Mouse (Mus musculus): ENCODE measurements around the gene Pnmt. TPM values are rescaled to one million over a fixed set of nuclear protein-coding genes. Genes with fewer than 3 reads are reported as not detected.

The Pnmt gene
- not detected in 2 replicates for polyA plus RNA-seq (2014; fragmentation: Nextera tagmentation; extraction: Ambion mirVana)

GRCm38 (mm10) chr11:98385638-98386585 is at the start of gene Pnmt:
Gene Pnmt (plus strand): TSS chr11:98386450.
- no peak for ATAC-seq (ENCODE audit: insufficient number of reproducible peaks, insufficient read depth, low FRiP score, low read depth)
- WGBS, result 48% methylated on average over 25 of the region's 25 CpGs

GRCm38 (mm10) chr11:98338507-98338961 is 47.7 kb upstream of the Pnmt start:
- Histone ChIP-seq H3K9ac (replicated peaks; ENCODE audit: low read depth, low read length) (0 out of 2 replicates have a peak overlapping the region, but pooled peaks have one; percentile 6), H3K36me3 (ENCODE audit: control insufficient read depth, insufficient read depth, low read length) (no peaks in the 10 kb centered on the region), H3K4me3 (ENCODE audit: low read depth, low read length) (peak overlapping the region; percentile 47), H3K4me1 (ENCODE audit: control insufficient read depth, insufficient read depth, low read length) (peaks cover 10% of the 10 kb centered on the region), H3K4me2 (replicated peaks; ENCODE audit: low read depth, low read length) (peak overlapping the region; percentile 98), H3K27ac (ENCODE audit: low read length) (no peak overlapping the region), H3K27me3 (ENCODE audit: control insufficient read depth, insufficient read depth, low read length) (peaks cover 74% of the 10 kb centered on the region), H3K9me3 (ENCODE audit: control insufficient read depth, low read depth, low read length) (no peaks in the 10 kb centered on the region)
- ATAC-seq (ENCODE audit: insufficient number of reproducible peaks, insufficient read depth, low FRiP score, low read depth), result no peak
- under 1% methylated on average over 55 of the region's 57 CpGs for WGBS

More at GRCm38 (mm10) chr11:98385638-98386585, at the start of gene Pnmt:
- H3K4me1 ChIP-seq (ENCODE audit: control insufficient read depth, insufficient read depth, low read length), result no peaks in the 10 kb centered on the region
- no peak within 1 kb of the TSS for H3K9ac ChIP-seq (replicated peaks; ENCODE audit: low read depth, low read length)
- H3K9me3 ChIP-seq (ENCODE audit: control insufficient read depth, low read depth, low read length), result no peaks in the 10 kb centered on the region
- no peak within 1 kb of the TSS for H3K27ac ChIP-seq (ENCODE audit: low read length)
- H3K36me3 ChIP-seq (ENCODE audit: control insufficient read depth, insufficient read depth, low read length), result peaks cover under 1% of the 10 kb centered on the region; the same call in 1 of the 2 replicates
- H3K27me3 ChIP-seq (ENCODE audit: control insufficient read depth, insufficient read depth, low read length), result peaks cover 9% of the 10 kb centered on the region; the same call in 1 of the 2 replicates
- no peak within 1 kb of the TSS for H3K4me3 ChIP-seq (ENCODE audit: low read depth, low read length)
- no peak within 1 kb of the TSS for H3K4me2 ChIP-seq (replicated peaks; ENCODE audit: low read depth, low read length)

- no peak for ATAC-seq (ENCODE audit: insufficient number of reproducible peaks, insufficient read depth, low FRiP score, low read depth)
- H3K36me3 ChIP-seq (ENCODE audit: control insufficient read depth, insufficient read depth, low read length), result no peaks in the 10 kb centered on the region
- H3K27ac ChIP-seq (ENCODE audit: low read length), result no peak overlapping the region
- no peaks in the 10 kb centered on the region for H3K9me3 ChIP-seq (ENCODE audit: control insufficient read depth, low read depth, low read length)
- H3K4me1 ChIP-seq (ENCODE audit: control insufficient read depth, insufficient read depth, low read length), result peaks cover 10% of the 10 kb centered on the region
- 1% methylated on average over 19 of the region's 19 CpGs for WGBS
- H3K9ac ChIP-seq (replicated peaks; ENCODE audit: low read depth, low read length), result no peak overlapping the region
- peak overlapping the region; percentile 98 for H3K4me2 ChIP-seq (replicated peaks; ENCODE audit: low read depth, low read length)
- H3K4me3 ChIP-seq (ENCODE audit: low read depth, low read length), result peak overlapping the region; percentile 47
- H3K27me3 ChIP-seq (ENCODE audit: control insufficient read depth, insufficient read depth, low read length), result peaks cover 69% of the 10 kb centered on the region
These were observed 47.2 kb upstream of the Pnmt start for GRCm38 (mm10) chr11:98339071-98339501.

GRCm38 (mm10) chr11:98339679-98340287 is 46.5 kb upstream of the Pnmt start:
- Histone ChIP-seq H3K27me3 (ENCODE audit: control insufficient read depth, insufficient read depth, low read length) (peaks cover 62% of the 10 kb centered on the region), H3K9ac (replicated peaks; ENCODE audit: low read depth, low read length) (no peak overlapping the region)
- WGBS, result 12% methylated on average over 11 of the region's 11 CpGs

GRCm38 (mm10) chr11:98340597-98340996 is 45.7 kb upstream of the Pnmt start:
- Histone ChIP-seq H3K4me2 (replicated peaks; ENCODE audit: low read depth, low read length) (no peak overlapping the region), H3K4me1 (ENCODE audit: control insufficient read depth, insufficient read depth, low read length) (peaks cover 10% of the 10 kb centered on the region), H3K4me3 (ENCODE audit: low read depth, low read length) (no peak overlapping the region), H3K9ac (replicated peaks; ENCODE audit: low read depth, low read length) (no peak overlapping the region), H3K36me3 (ENCODE audit: control insufficient read depth, insufficient read depth, low read length) (no peaks in the 10 kb centered on the region), H3K9me3 (ENCODE audit: control insufficient read depth, low read depth, low read length) (no peaks in the 10 kb centered on the region), H3K27ac (ENCODE audit: low read length) (no peak overlapping the region), H3K27me3 (ENCODE audit: control insufficient read depth, insufficient read depth, low read length) (peaks cover 57% of the 10 kb centered on the region)
- 2% methylated on average over 2 of the region's 4 CpGs for WGBS
- no peak for ATAC-seq (ENCODE audit: insufficient number of reproducible peaks, insufficient read depth, low FRiP score, low read depth)

More at GRCm38 (mm10) chr11:98339679-98340287, 46.5 kb upstream of the Pnmt start:
- ATAC-seq (ENCODE audit: insufficient number of reproducible peaks, insufficient read depth, low FRiP score, low read depth), result no peak
- Histone ChIP-seq H3K27ac (ENCODE audit: low read length) (no peak overlapping the region), H3K4me3 (ENCODE audit: low read depth, low read length) (peak overlapping the region; percentile 47; the same call in 1 of the 2 replicates), H3K36me3 (ENCODE audit: control insufficient read depth, insufficient read depth, low read length) (no peaks in the 10 kb centered on the region), H3K4me1 (ENCODE audit: control insufficient read depth, insufficient read depth, low read length) (peaks cover 10% of the 10 kb centered on the region), H3K9me3 (ENCODE audit: control insufficient read depth, low read depth, low read length) (no peaks in the 10 kb centered on the region), H3K4me2 (replicated peaks; ENCODE audit: low read depth, low read length) (peak overlapping the region; percentile 98)

- Histone ChIP-seq H3K4me2 (replicated peaks; ENCODE audit: low read depth, low read length) (no peak overlapping the region), H3K27me3 (ENCODE audit: control insufficient read depth, insufficient read depth, low read length) (peaks cover 53% of the 10 kb centered on the region), H3K9me3 (ENCODE audit: control insufficient read depth, low read depth, low read length) (no peaks in the 10 kb centered on the region), H3K27ac (ENCODE audit: low read length) (no peak overlapping the region), H3K36me3 (ENCODE audit: control insufficient read depth, insufficient read depth, low read length) (no peaks in the 10 kb centered on the region), H3K4me1 (ENCODE audit: control insufficient read depth, insufficient read depth, low read length) (peaks cover 10% of the 10 kb centered on the region), H3K9ac (replicated peaks; ENCODE audit: low read depth, low read length) (no peak overlapping the region), H3K4me3 (ENCODE audit: low read depth, low read length) (no peak overlapping the region)
- no peak for ATAC-seq (ENCODE audit: insufficient number of reproducible peaks, insufficient read depth, low FRiP score, low read depth)
- WGBS, result 59% methylated on average over 4 of the region's 4 CpGs
These were observed 45.1 kb upstream of the Pnmt start for GRCm38 (mm10) chr11:98341174-98341573.

- peaks cover 10% of the 10 kb centered on the region for H3K4me1 ChIP-seq (ENCODE audit: control insufficient read depth, insufficient read depth, low read length)
- no peak overlapping the region for H3K9ac ChIP-seq (replicated peaks; ENCODE audit: low read depth, low read length)
- WGBS, result 2% methylated on average over 29 of the region's 29 CpGs
- no peaks in the 10 kb centered on the region for H3K9me3 ChIP-seq (ENCODE audit: control insufficient read depth, low read depth, low read length)
- no peak overlapping the region for H3K27ac ChIP-seq (ENCODE audit: low read length)
- H3K36me3 ChIP-seq (ENCODE audit: control insufficient read depth, insufficient read depth, low read length), result no peaks in the 10 kb centered on the region
- H3K27me3 ChIP-seq (ENCODE audit: control insufficient read depth, insufficient read depth, low read length), result peaks cover 50% of the 10 kb centered on the region
- ATAC-seq (ENCODE audit: insufficient number of reproducible peaks, insufficient read depth, low FRiP score, low read depth), result peak; percentile 46; the same call in 1 of the 2 replicates
- H3K4me2 ChIP-seq (replicated peaks; ENCODE audit: low read depth, low read length), result peak overlapping the region; percentile 59
- peak overlapping the region; percentile 23 for H3K4me3 ChIP-seq (ENCODE audit: low read depth, low read length)
These were observed 44.0 kb upstream of the Pnmt start for GRCm38 (mm10) chr11:98342000-98342945.

Measured in stomach, embryonic 14.5 days (tissue).